Mouse (Mus musculus): Measurements from ENCODE around the gene Ssc4d.

Gene Ssc4d

GRCm38 (mm10) chr5:135979381-135979780 lies 5.0 kb upstream of the Ssc4d start:
- no peak for DNase-seq (ENCODE audit: extremely low spot score, low read depth, low spot score)

- no peak for DNase-seq (ENCODE audit: extremely low spot score, low read depth, low spot score)
Measured at GRCm38 (mm10) chr5:135975893-135976668, 1.8 kb upstream of the Ssc4d start.

GRCm38 (mm10) chr5:135971876-135972275 lies 2.5 kb downstream of the Ssc4d start:
- DNase-seq (ENCODE audit: extremely low spot score, low read depth, low spot score): no peak

GRCm38 (mm10) chr5:135970247-135970646 lies 4.1 kb downstream of the Ssc4d start:
- DNase-seq (ENCODE audit: extremely low spot score, low read depth, low spot score): no peak

- no peak for DNase-seq (ENCODE audit: extremely low spot score, low read depth, low spot score)
Measured at GRCm38 (mm10) chr5:135968781-135969180, 5.5 kb downstream of the Ssc4d start.

- no peak for DNase-seq (ENCODE audit: extremely low spot score, low read depth, low spot score)
Measured at GRCm38 (mm10) chr5:135966866-135967265, 7.5 kb downstream of the Ssc4d start.

GRCm38 (mm10) chr5:135965501-135965930 lies 8.8 kb downstream of the Ssc4d start:
- no peak for DNase-seq (ENCODE audit: extremely low spot score, low read depth, low spot score)

GRCm38 (mm10) chr5:135963280-135963627 lies 11.1 kb downstream of the Ssc4d start:
- no peak for DNase-seq (ENCODE audit: extremely low spot score, low read depth, low spot score)

- DNase-seq (ENCODE audit: extremely low spot score, low read depth, low spot score): peak; percentile 90
Measured at GRCm38 (mm10) chr5:135962492-135963279, 11.6 kb downstream of the Ssc4d start.

- no peak for DNase-seq (ENCODE audit: extremely low spot score, low read depth, low spot score)
Measured at GRCm38 (mm10) chr5:135962125-135962491, 12.2 kb downstream of the Ssc4d start.

GRCm38 (mm10) chr5:135960909-135961635 lies 13.3 kb downstream of the Ssc4d start:
- no peak for DNase-seq (ENCODE audit: extremely low spot score, low read depth, low spot score)

- DNase-seq (ENCODE audit: extremely low spot score, low read depth, low spot score): no peak
Measured at GRCm38 (mm10) chr5:135959911-135960310, 14.4 kb downstream of the Ssc4d start.

- no peak for DNase-seq (ENCODE audit: extremely low spot score, low read depth, low spot score)
Measured at GRCm38 (mm10) chr5:135958367-135958766, 16.0 kb downstream of the Ssc4d start.

- DNase-seq (ENCODE audit: extremely low spot score, low read depth, low spot score): peak; percentile 90
Measured at GRCm38 (mm10) chr5:135957207-135957974, 16.9 kb downstream of the Ssc4d start.

- DNase-seq (ENCODE audit: extremely low spot score, low read depth, low spot score): no peak
Measured at GRCm38 (mm10) chr5:135956300-135957206, 17.8 kb downstream of the Ssc4d start.

GRCm38 (mm10) chr5:135952830-135953229 lies 21.5 kb downstream of the Ssc4d start:
- no peak for DNase-seq (ENCODE audit: extremely low spot score, low read depth, low spot score)

GRCm38 (mm10) chr5:135951660-135952059 lies 22.7 kb downstream of the Ssc4d start:
- no peak for DNase-seq (ENCODE audit: extremely low spot score, low read depth, low spot score)

GRCm38 (mm10) chr5:135950710-135951412 lies 23.5 kb downstream of the Ssc4d start:
- no peak for DNase-seq (ENCODE audit: extremely low spot score, low read depth, low spot score)

- no peak for DNase-seq (ENCODE audit: extremely low spot score, low read depth, low spot score)
Measured at GRCm38 (mm10) chr5:135946621-135947020, 27.7 kb downstream of the Ssc4d start.
